Mouse (Mus musculus) erythroblast, embryonic 14.5 days (primary cell): ENCODE results near the gene Mettl16.

Experiments used
- GATA1 ChIP-seq: IDR thresholded peaks from 2 replicates; pipeline ENCODE4 v1.6.1; 2012; ENCODE audit warnings: low read length, inconsistent platforms, mixed read lengths
- TAL1 ChIP-seq: IDR thresholded peaks from 3 replicates; pipeline ENCODE4 v1.6.1; 2012; ENCODE audit warnings: low read length, inconsistent platforms, mixed read lengths

DNA sequence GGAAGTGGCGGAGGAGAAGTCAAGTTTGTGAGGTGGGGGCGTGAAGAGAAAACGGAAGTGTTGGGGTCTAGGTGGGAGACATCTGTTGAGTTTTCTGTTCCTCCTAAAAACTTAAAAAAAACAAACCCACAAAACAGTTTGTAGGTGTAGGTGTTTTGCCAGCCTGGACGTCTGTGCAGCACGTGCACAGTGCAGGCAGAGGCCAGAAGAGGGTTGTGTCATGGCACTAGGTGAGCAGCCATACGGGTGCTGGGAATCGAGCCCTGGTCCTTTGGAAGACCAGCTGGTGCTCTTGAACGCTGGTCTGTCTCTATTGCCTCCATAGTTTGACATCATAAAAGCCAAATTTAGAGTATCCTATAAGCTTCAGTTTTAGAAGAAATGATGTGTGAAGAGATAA is 604 bp downstream of the Mettl16 start:
- TF ChIP-seq GATA1 (no peak), TAL1 (no peak)
